Mouse (Mus musculus): ENCODE measurements around the gene Ktn1.

The Ktn1 gene

GRCm38 (mm10) chr14:47648218-47648617 lies at the start of gene Ktn1:
Ktn1 (plus strand) TSS chr14:47648448.
- no peak for DNase-seq (ENCODE audit: low read depth, low spot score)

- DNase-seq (ENCODE audit: low read depth, low spot score), result no peak
Observed at GRCm38 (mm10) chr14:47613254-47613653, 35.0 kb upstream of the Ktn1 start.

DNA sequence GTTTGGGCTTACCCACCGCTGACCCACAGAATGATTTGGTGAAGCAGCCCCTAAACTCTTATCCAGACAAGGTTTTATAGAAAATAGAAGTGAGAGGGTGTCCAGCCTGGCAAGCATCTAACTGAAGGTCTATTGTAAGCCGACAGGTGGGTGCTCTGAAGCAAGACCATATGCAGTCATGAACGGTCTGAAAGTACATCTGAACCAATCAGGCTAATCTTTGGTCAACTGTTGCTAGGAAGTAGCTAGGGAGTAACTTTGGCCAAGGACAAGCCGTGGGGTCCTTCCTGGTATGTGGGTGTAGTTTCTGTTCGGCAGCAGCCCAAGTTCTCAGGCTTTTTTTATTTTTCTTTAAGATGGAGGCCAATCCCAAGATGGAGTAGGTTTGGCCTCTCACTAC lies 29.4 kb upstream of the Ktn1 start:
- no peak for DNase-seq (ENCODE audit: low read depth, low spot score)

DNA sequence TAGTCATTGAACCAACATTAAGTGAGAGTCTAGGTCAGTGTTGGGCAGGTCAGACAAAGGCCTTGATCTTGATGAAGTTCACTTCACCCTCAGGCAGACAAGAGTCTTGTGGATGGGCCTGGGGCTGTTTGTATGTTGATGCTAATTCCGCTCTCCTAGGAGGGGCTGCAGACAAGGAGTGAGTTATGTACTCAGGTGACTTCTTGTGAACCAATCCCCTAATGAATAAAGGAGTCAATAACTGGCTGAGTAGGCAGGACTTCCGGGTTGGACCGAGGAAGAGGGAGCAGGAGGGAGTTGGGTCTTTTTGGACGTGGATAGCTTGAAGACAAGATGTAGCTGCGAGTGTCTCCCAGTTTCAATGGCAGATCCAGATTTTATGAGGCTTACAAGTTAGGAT lies 26.3 kb upstream of the Ktn1 start:
- DNase-seq (ENCODE audit: low read depth, low spot score), result no peak

- DNase-seq (ENCODE audit: low read depth, low spot score), result no peak
Observed at GRCm38 (mm10) chr14:47624837-47625236, 23.4 kb upstream of the Ktn1 start.

DNA sequence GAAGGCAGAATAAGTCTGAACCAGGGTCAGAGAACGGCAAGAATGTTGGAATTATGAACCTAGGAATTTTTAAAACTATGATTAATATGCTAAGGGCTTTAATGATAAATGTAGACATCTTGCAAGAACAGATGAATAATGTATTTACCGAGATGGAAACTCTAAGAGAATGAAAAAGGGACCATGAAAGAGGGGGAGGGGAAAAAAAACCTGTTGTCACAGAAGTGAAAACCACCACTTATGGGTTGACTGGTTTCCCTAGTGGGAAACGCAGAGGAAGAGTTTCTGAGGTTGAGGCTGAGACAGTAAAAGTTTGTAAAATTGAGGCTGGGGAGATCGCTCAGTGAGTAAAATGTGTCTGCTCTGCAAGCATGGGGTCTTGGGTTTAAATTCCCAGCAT lies 22.1 kb upstream of the Ktn1 start:
- DNase-seq (ENCODE audit: low read depth, low spot score), result no peak

DNA sequence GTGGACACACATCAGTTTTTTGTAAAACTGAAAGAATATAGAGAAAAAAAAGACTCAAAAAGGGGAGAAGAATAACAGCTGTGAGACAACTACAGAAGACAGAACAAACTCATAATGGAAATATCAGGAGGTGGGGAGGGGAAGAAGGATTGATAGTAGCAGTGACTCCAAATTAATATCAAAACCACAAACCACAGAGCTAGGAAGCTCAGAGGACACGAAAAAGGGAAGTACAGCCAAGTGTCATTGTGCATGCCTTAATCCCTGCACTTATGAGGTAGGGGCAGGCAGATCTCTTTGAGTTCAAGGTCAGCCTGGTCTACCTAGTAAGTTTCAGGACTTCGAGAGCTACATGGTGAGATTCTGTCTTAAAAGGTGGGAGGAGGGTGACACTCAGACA lies 21.4 kb upstream of the Ktn1 start:
- no peak for DNase-seq (ENCODE audit: low read depth, low spot score)

GRCm38 (mm10) chr14:47627360-47627759 lies 20.9 kb upstream of the Ktn1 start:
- no peak for DNase-seq (ENCODE audit: low read depth, low spot score)

DNA sequence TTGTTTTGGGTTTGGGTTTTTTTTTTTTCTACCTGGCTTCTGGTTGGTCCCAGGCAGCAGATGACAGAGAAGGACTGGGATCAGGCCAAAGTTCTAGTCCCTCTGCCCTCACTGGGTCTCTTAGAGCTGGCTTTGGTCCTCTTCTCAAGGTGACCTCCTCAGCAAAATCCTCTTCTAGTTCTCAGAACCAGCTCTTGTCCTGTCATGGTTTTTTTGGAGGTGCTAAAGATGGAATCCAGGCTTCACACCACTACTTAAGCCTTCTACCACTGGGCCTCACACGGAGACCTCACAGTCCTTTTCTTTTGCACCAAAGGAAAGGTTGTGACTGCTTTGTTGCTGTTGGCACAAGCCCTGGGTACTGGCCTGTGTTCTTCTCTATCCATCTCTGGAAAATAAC lies 15.8 kb upstream of the Ktn1 start:
- DNase-seq (ENCODE audit: low read depth, low spot score), result no peak

- no peak for DNase-seq (ENCODE audit: low read depth, low spot score)
Observed at GRCm38 (mm10) chr14:47634410-47634809, 13.8 kb upstream of the Ktn1 start.

DNA sequence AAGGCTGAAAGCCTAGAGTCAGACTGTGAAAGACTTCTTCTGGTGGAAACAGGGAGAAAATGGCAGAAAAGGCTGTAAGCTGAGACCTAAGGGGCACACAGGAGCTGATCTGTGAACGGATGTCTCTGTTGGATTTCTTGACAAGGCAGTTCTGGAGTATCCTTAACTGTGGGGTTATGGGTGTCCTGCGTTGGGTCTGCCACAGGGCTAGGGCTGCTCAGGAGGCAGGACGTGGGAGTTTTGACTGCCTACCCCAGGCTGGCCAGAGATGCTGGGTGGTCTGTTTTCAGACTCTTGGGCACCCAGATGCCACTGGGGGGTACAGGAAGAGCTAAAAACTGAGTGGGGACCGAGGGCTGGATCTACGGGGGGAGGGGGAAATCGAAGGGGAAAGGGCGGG lies 13.4 kb upstream of the Ktn1 start:
- no peak for DNase-seq (ENCODE audit: low read depth, low spot score)

DNA sequence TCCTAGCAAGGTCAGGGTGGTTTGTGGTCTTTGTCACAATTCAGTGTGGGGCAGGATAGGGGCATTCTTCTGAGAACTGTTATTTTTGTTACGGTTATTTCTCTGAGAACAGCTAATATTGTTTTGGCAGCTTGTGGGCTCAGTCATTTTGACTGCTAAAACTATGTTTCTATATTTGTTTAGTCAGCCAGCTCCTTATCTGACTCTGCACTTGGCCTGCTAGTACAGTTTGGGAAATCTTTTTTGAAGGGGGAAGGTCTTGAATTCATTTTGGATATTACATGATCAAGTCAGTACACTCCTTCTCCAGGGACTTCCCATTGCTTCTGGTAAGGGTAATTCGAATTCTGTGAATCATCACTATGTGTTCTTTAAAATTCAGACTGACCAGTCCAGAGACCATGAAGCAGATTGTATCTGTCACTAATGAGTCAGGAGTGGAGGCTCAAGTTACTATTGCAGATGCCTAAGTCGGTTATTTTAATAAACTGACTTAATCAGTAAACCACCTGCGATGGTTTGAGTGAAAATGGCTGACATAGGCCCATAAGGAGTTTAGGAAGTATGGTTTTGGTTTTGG lies 9.8 kb upstream of the Ktn1 start:
- DNase-seq (ENCODE audit: low read depth, low spot score), result no peak

GRCm38 (mm10) chr14:47645620-47646019 lies 2.6 kb upstream of the Ktn1 start:
- DNase-seq (ENCODE audit: low read depth, low spot score), result no peak

DNA sequence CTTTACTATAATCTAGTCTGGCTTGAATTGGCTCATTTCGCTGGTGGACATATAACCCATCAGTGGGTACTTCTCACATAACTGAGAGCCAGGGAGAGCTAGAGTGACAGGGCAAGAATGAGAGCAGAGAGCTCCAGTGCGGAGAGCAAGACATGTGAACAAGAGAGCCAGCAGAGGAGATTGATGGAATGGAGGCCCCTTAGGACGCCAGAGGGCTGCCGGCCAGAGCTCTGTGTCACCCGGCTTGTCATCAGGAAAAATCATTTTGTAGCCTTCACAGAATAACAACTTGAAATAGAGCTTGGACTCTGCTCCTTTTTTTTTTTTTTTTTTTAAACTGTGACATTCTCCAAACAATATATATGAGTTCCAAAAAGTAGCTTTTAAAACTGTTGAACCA lies 2.0 kb upstream of the Ktn1 start:
- DNase-seq (ENCODE audit: low read depth, low spot score), result no peak

DNA sequence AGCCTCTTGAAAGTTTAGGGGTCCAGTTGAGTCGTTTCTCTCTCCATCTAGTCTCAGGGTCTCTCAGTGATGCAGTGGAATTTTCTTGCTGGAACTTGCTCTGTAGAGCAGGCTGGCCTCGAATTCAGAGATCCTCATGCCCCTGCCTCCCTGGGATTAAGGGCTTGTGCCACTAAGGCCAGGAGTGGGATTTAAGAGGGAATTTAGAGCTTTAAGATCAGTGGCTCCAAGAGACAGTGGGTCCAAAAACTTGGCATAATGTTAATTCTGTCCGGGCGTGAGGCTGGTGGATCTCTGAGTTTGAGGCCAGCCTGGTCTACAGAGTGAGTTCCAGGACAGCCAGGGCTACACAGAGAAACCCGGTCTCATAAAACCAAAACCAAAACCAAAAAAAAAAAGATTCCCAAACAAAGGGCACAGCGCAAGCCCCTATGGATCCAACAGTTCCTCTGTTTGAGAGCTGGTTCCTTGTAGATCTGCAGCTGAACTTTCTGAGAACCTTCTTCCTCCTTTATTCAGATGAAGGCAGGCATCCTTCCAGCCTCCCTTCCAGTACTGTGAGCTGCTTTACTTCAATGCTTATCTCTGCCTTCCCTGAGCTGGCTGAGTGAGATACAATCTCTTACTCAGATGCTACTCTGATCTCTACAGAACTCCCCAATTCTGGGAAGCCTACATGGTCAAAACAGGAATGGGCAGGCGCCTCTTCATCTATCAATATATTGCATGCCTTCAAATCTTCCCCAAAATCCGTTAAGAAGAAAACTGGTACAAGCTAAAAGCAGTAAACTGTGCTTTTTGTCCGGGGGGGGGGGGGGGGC lies 1.3 kb upstream of the Ktn1 start:
- no peak for DNase-seq (ENCODE audit: low read depth, low spot score)

DNA sequence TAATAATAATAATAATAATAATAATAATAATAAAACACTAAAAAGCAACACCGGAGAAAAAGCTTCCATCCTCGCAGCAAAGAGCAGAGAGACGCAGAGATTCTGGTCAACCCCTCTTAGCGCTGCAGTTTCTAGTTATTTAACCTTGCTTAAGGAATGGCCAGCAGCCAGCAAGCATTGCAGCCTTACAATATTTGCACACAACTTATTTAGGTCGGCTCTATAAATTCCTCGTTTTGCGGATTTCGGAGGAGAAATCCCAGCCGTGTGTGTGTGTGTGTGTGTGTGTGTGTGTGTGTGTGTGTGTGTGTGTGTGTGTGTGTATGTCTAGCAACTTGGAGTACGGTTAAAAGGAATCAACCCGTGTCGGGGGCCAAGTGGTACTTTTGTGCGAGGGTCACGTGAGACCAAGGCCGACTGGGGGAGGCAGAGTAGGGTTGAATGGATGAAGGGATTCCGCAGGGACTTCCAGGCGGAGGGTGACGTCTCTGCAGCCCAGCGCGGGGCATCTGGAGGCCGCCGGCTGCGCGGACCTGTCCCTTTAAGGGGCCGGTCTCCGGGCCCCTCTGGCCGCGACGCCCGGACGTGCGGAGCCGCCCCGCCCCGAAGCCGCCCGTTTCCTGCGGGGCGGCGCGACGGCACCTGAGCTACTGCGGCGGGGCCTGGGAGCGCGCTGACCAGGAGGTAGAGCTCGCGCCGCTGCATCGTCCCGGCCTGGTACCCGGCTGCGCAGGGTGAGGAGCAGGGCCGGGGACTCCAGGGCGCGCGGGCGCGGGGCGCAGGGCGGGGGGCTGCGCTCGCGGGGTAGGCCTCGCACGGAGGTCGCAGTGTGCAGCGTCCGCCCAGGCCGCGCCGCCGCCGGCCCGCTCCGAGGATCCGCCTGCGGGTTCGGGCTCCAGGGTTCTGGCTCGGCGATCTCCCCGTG lies 720 bp downstream of the Ktn1 start:
- DNase-seq (ENCODE audit: low read depth, low spot score), result no peak

GRCm38 (mm10) chr14:47649631-47650337 lies 1.5 kb downstream of the Ktn1 start:
- no peak for DNase-seq (ENCODE audit: low read depth, low spot score)

- no peak for DNase-seq (ENCODE audit: low read depth, low spot score)
Observed at GRCm38 (mm10) chr14:47650338-47650720, 2.1 kb downstream of the Ktn1 start.

DNA sequence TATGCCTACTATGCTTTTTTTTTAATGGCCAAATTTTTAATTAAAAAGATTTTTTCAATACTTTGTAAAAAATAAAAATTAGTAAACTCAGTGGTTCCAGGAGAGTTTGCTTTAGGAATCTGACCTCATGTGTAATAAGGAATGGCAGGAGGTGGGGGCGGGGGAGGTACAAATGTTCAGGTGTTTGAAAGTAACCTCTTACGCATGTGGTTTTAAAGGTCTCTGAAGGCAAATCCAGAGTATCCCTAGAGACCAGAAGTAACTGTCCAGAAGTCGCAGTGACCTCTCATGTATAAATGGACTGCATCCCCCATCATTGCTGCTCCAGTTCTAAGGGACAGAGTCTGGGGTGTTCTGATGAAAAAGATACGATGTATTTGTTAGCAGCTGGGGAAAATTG lies 3.0 kb downstream of the Ktn1 start:
- DNase-seq (ENCODE audit: low read depth, low spot score), result no peak

GRCm38 (mm10) chr14:47655444-47655843 lies 7.2 kb downstream of the Ktn1 start:
- no peak for DNase-seq (ENCODE audit: low read depth, low spot score)

GRCm38 (mm10) chr14:47663844-47664469 lies 15.7 kb downstream of the Ktn1 start:
- DNase-seq (ENCODE audit: low read depth, low spot score), result no peak
